Mouse (Mus musculus) MEL (cell line): ENCODE data around the gene Gab2.

Source experiments
- CTCF ChIP-seq, 3 experiments: IDR thresholded peaks in 2 of 3; conservative IDR thresholded peaks in 1 of 3; 2 replicates each; pipeline ENCODE4 v1.5.1; 2011 to 2012; ENCODE audit warnings: low read length in 3 of 3, low read depth in 2 of 3, mild to moderate bottlenecking in 2 of 3, improper control_type of control experiment in 1 of 3, inconsistent platforms in 1 of 3, mixed read lengths in 1 of 3, moderate library complexity in 1 of 3; ENCODE audit not compliant: control insufficient read depth in 1 of 3, insufficient read depth in 1 of 3, poor library complexity in 1 of 3, severe bottlenecking in 1 of 3
- GABPA ChIP-seq: IDR thresholded peaks from 2 replicates; pipeline ENCODE4 v1.6.1; 2012; ENCODE audit warnings: low read depth, mild to moderate bottlenecking, inconsistent platforms, low read length, improper control_type of control experiment, moderate library complexity
- MAX ChIP-seq: IDR thresholded peaks from 2 replicates; pipeline ENCODE4 v1.6.1; 2011; ENCODE audit warnings: low read length, improper control_type of control experiment
- MEF2A ChIP-seq: IDR thresholded peaks from 2 replicates; pipeline ENCODE4 v1.6.1; 2014; ENCODE audit warnings: low read depth, mild to moderate bottlenecking, inconsistent platforms, low read length, improper control_type of control experiment; ENCODE audit not compliant: poor library complexity, insufficient replicate concordance, severe bottlenecking; ENCODE audit errors: extremely low read depth
- MYC ChIP-seq: IDR thresholded peaks from 2 replicates; pipeline ENCODE4 v1.6.1; 2011; ENCODE audit warnings: low read depth, mild to moderate bottlenecking, low read length, improper control_type of control experiment, moderate library complexity
- NELFE ChIP-seq: IDR thresholded peaks from 2 replicates; pipeline ENCODE4 v1.6.1; 2011; ENCODE audit warnings: low read depth, low read length, improper control_type of control experiment
- POLR2A ChIP-seq, 2 experiments: IDR thresholded peaks; 2 replicates each; pipeline ENCODE4 v1.6.1; 2011 to 2012; ENCODE audit warnings: low read length in 2 of 2, mild to moderate bottlenecking in 2 of 2, control low read depth in 1 of 2, improper control_type of control experiment in 1 of 2, low read depth in 1 of 2, moderate library complexity in 1 of 2; ENCODE audit not compliant: control insufficient read depth in 1 of 2, insufficient read depth in 1 of 2, poor library complexity in 1 of 2
- RAD21 ChIP-seq: IDR thresholded peaks from 2 replicates; pipeline ENCODE4 v1.6.1; 2011; ENCODE audit warnings: mild to moderate bottlenecking, low read depth, low read length, improper control_type of control experiment
- SMC3 ChIP-seq: IDR thresholded peaks from 2 replicates; pipeline ENCODE4 v1.6.1; 2011; ENCODE audit warnings: low read depth, low read length, improper control_type of control experiment

- TF ChIP-seq MYC (no peak), GABPA (no peak), POLR2A (IDR thresholded peaks at IDR 0.05; ENCODE audit: control insufficient read depth in 1 of 2, insufficient read depth in 1 of 2, low read depth in 1 of 2, low read length in 2 of 2, poor library complexity in 1 of 2) (no peak), MAX (no peak), SMC3 (no peak), CTCF (IDR thresholded peaks at IDR 0.05 in 2 of 3, conservative IDR thresholded peaks at IDR 0.05 in 1 of 3; ENCODE audit: control insufficient read depth in 1 of 3, insufficient read depth in 1 of 3, low read depth in 2 of 3, low read length in 3 of 3, poor library complexity in 1 of 3, severe bottlenecking in 1 of 3) (no peak), MEF2A (no peak), RAD21 (no peak), NELFE (no peak)
Observed at GRCm38 (mm10) chr7:97311620-97312019, 230.2 kb downstream of the Gab2 start.
